ENCODE assay signal across 8 mouse cellular contexts in the genomic region with DNA sequence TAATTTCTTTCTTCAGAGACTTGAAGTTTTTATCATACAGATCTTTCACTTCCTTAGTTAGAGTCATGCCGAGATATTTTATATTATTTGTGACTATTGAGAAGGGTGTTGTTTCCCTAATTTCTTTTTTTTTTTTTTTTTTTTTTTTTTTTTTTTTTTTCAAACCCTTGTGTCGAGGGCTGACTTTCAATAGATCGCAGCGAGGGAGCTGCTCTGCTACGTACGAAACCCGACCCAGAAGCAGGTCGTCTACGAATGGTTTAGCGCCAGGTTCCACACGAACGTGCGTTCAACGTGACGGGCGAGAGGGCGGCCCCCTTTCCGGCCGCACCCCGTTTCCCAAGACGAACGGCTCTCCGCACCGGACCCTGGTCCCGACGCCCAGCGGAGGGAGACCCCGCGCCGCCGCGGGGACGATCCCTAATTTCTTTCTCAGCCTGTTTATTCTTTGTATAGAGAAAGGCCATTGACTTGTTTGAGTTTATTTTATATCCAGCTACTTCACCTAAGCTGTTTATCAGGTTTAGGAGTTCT.
DNase-seq lines count a peak whose midpoint lies in the region; ATAC-seq and TF ChIP-seq lines count a peak whose summit lies in the region.
"Not testable (repeated sequence)": the region's sequence is repeated elsewhere in the genome, so short reads cannot be mapped to it uniquely, and the experiment has no call there.

No protein-coding gene starts in this region.

- not testable (repeated sequence) for H3K4me3 ChIP-seq in lung, embryonic 16.5 days (ENCODE audit: low read length)

- not testable (repeated sequence) for H3K4me1 ChIP-seq in lung, embryonic 16.5 days (replicated peaks; ENCODE audit: control insufficient read depth, insufficient read depth, low read length)

- DNase-seq in Patski (ENCODE audit: low read depth, low spot score): peak; percentile 19
- peak; percentile 77 to 85 for DNase-seq in cerebellum, postnatal 10 days
- DNase-seq in gastrocnemius, postnatal 14 days: peak; percentile 73
- peak; percentile 33 for DNase-seq in hindlimb bud, embryonic 11.5 days (ENCODE audit: extremely low spot score, low read depth, low spot score)
- peak; percentile 47 to 77 for DNase-seq in layer of hippocampus, postnatal 25 days (ENCODE audit: extremely low spot score in 1 of 2, low spot score in 1 of 2)
- DNase-seq in right cerebral cortex, postnatal 10 days (ENCODE audit: low spot score in 2 of 2): peak; percentile 39 to 74
- DNase-seq in urinary bladder, adult 18-20 months (ENCODE audit: low spot score in 2 of 2): peak; percentile 17 to 27

- H3K36me3 ChIP-seq in lung, embryonic 16.5 days (ENCODE audit: control insufficient read depth, insufficient read depth, low read length): not testable (repeated sequence)

- not testable (repeated sequence) for H3K27me3 ChIP-seq in Patski; lung, embryonic 16.5 days (ENCODE audit: control insufficient read depth, insufficient read depth, low read depth, low read length)

- H3K9me3 ChIP-seq in lung, embryonic 16.5 days (ENCODE audit: control insufficient read depth, low read length): not testable (repeated sequence)

- POLR2A ChIA-PET in Patski (lab: Charles Lee): not testable (repeated sequence)

- WGBS in lung, embryonic 16.5 days: 74% methylated on average over 32 of the region's 33 CpGs

- not testable (repeated sequence) for H3K4me2 ChIP-seq in lung, embryonic 16.5 days (ENCODE audit: low read depth, low read length)

- H3K9ac ChIP-seq in lung, embryonic 16.5 days (ENCODE audit: low read length): not testable (repeated sequence)

- ATAC-seq in Patski: peak; percentile 89
- ATAC-seq in lung, embryonic 16.5 days (ENCODE audit: low read depth): peak; percentile 83

- CTCF ChIA-PET in Patski (lab: Charles Lee): not testable (repeated sequence)

- in situ Hi-C loops in Patski (cut with MboI; ENCODE audit: low pct_unique_long_range_greater_than_20kb): not testable (repeated sequence)

- not testable (repeated sequence) for TF ChIP-seq CTCF in Patski (IDR thresholded peaks at IDR 0.05)

- intact Hi-C loops in gastrocnemius, postnatal 14 days (cut with DNase I; ENCODE audit: low total_unique reads): not testable (repeated sequence)

- H3K27ac ChIP-seq in lung, embryonic 16.5 days (ENCODE audit: low read length): not testable (repeated sequence)

Comparison
In these comparisons a context has a peak if more than half of its experiments do, and no peak if none do; other contexts are left out.
1. DNase-seq: peak in every context shown above with its lines; median percentile 81 in cerebellum, postnatal 10 days; 73 in gastrocnemius, postnatal 14 days; 62 in layer of hippocampus, postnatal 25 days; 56 in right cerebral cortex, postnatal 10 days; 33 in hindlimb bud, embryonic 11.5 days; 22 in urinary bladder, adult 18-20 months; 19 in Patski.